Mouse (Mus musculus) midbrain, postnatal 0 days (tissue): ENCODE data around the gene Pfkfb3. TPM values are rescaled to one million over a fixed set of nuclear protein-coding genes. Genes with fewer than 3 reads are reported as not detected.
A peak's percentile ranks its signal among the peaks of the same experiment; 100 is the strongest.

Experiments
- ATAC-seq: fragments of 200-750 bp; cut with Nextera tagmentation; 2 replicates; pipeline ENCODE4 v1.8.0; 2017; ENCODE audit warnings: moderate number of reproducible peaks, mild to moderate bottlenecking, moderate TSS enrichment, moderate library complexity; ENCODE audit not compliant: low FRiP score
- DNase-seq: peaks from one replicate; pipeline ENCODE4 v3.0.0-alpha.2; 2015; ENCODE audit warnings: low spot score
- H3K27ac ChIP-seq: fragments of 300-500 bp; sonication (generic); 2 replicates; pipeline ENCODE4 v1.5.1; 2014; ENCODE audit warnings: low read depth, mild to moderate bottlenecking, low read length, mixed read lengths
- H3K27me3 ChIP-seq: fragments of 300-500 bp; sonication (generic); 2 replicates; pipeline ENCODE4 v1.6.1; 2014; ENCODE audit warnings: low read length, control low read depth, mixed read lengths; ENCODE audit not compliant: insufficient read depth
- H3K36me3 ChIP-seq: fragments of 300-500 bp; sonication (generic); 2 replicates; pipeline ENCODE4 v1.6.1; 2014; ENCODE audit warnings: low read length, control low read depth, mixed read lengths; ENCODE audit not compliant: insufficient read depth
- H3K4me1 ChIP-seq: fragments of 300-500 bp; sonication (generic); 2 replicates; pipeline ENCODE4 v1.6.1; 2014; ENCODE audit warnings: mild to moderate bottlenecking, control low read depth, antibody characterized with exemption, low read length, mixed read lengths; ENCODE audit not compliant: insufficient read depth
- H3K4me2 ChIP-seq: fragments of 300-500 bp; sonication (generic); 2 replicates; pipeline ENCODE4 v1.6.1; 2014; ENCODE audit warnings: low read depth, mild to moderate bottlenecking, low read length, mixed read lengths; ENCODE audit not compliant: poor library complexity, severe bottlenecking
- H3K4me3 ChIP-seq: fragments of 300-500 bp; sonication (generic); 2 replicates; pipeline ENCODE4 v1.5.1; 2014; ENCODE audit warnings: low read depth, mild to moderate bottlenecking, low read length, moderate library complexity
- H3K9ac ChIP-seq: fragments of 300-500 bp; sonication (generic); replicated peaks from 2 replicates; pipeline ENCODE4 v1.6.1; 2014; ENCODE audit warnings: mild to moderate bottlenecking, low read length, moderate library complexity, mixed read lengths; ENCODE audit not compliant: poor library complexity, severe bottlenecking
- H3K9me3 ChIP-seq: fragments of 300-500 bp; sonication (generic); 2 replicates; pipeline ENCODE4 v1.6.1; 2016; ENCODE audit warnings: low read length, control low read depth
- CTCF ChIP-seq: IDR thresholded peaks from 2 replicates; pipeline ENCODE4 v1.5.1; 2016; ENCODE audit warnings: antibody characterized with exemption, mild to moderate bottlenecking
- WGBS: fragments of 180-500 bp; shearing (Covaris S2); extraction: QIAGEN DNeasy Blood & Tissue Kit; methylation state at CpG from one replicate; pipeline ENCODE4 v1.1.7; 2014; 5-methylcytosine and 5-hydroxymethylcytosine counted together
- polyA plus RNA-seq: library from polyadenylated mRNA; unstranded; fragments of >200 nt; fragmentation: Nextera tagmentation; extraction: Ambion mirVana; gene quantifications from 2 replicates; pipeline ENCODE4 v1.2.1, GENCODE M21; 2015
- total RNA-seq: library from RNA; depleted of rRNA; stranded (reverse); fragments of >200 nt; gene quantifications from 2 replicates; pipeline ENCODE4 v1.2.3, GENCODE M21; 2014

Gene Pfkfb3
- total and polyA plus RNA-seq, 2 experiments from 2014 or later: 14.7 to 23.5 TPM

- 58% methylated on average over 3 of the region's 3 CpGs for WGBS
Observed at GRCm38 (mm10) chr2:11557244-11557643, 3.4 kb upstream of the Pfkfb3 start.

GRCm38 (mm10) chr2:11555316-11555715, 1.4 kb upstream of the Pfkfb3 start:
- WGBS: 57% methylated on average over 6 of the region's 6 CpGs
- Histone ChIP-seq H3K4me1 (no peaks in the 10 kb centered on the region), H3K36me3 (no peaks in the 10 kb centered on the region), H3K4me3 (no peak overlapping the region), H3K9me3 (no peaks in the 10 kb centered on the region), H3K27ac (no peak overlapping the region), H3K4me2 (no peak overlapping the region), H3K9ac (no peak overlapping the region), H3K27me3 (peaks cover 17% of the 10 kb centered on the region)
- ATAC-seq (no peak), DNase-seq (no peak)
- TF ChIP-seq CTCF: no peak

More at GRCm38 (mm10) chr2:11557244-11557643, 3.4 kb upstream of the Pfkfb3 start:
- Histone ChIP-seq H3K27me3 (peaks cover 16% of the 10 kb centered on the region), H3K36me3 (no peaks in the 10 kb centered on the region), H3K9me3 (no peaks in the 10 kb centered on the region), H3K4me1 (no peaks in the 10 kb centered on the region), H3K9ac (no peak overlapping the region), H3K4me3 (no peak overlapping the region), H3K4me2 (no peak overlapping the region), H3K27ac (no peak overlapping the region)
- TF ChIP-seq CTCF: no peak
- ATAC-seq: no peak
- no peak for DNase-seq

DNA sequence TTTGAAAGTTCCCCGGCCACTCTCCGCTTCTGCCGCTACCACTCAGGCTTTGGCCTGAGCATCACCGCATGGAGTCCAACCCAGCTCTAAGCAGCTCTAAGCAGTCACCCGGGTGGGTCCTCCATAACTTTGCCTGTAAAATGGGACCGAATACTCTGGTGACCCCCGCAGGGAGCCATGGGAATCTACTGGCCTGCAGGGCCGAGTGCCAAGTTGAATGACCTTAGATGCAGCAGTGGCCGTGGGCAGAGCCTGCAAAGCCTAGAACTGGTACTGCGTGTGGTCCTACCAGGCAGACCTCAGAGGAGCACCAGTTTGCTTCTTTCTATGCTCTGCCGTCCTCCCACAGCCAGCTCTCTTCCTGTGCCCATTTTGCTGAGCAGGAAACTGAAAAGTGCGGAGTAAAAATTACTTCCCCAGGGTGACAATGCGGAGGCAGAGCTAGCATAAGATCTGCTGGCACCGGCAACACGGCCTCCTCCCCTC, 868 bp downstream of the Pfkfb3 start:
- Histone ChIP-seq H3K4me3 (peak overlapping the region; percentile 67), H3K27me3 (peaks cover 17% of the 10 kb centered on the region), H3K9me3 (no peaks in the 10 kb centered on the region), H3K27ac (no peak overlapping the region), H3K4me2 (peak overlapping the region; percentile 95), H3K9ac (peak overlapping the region; percentile 74), H3K4me1 (no peaks in the 10 kb centered on the region), H3K36me3 (no peaks in the 10 kb centered on the region)
- WGBS: 4% methylated on average over 15 of the region's 15 CpGs
- 0 out of 2 replicates have a peak, but pooled peaks have one; percentile 13 for ATAC-seq
- TF ChIP-seq CTCF: no peak
- no peak for DNase-seq

- H3K4me1 ChIP-seq: no peaks in the 10 kb centered on the region
- H3K9me3 ChIP-seq: no peaks in the 10 kb centered on the region
- no peak overlapping the region for H3K27ac ChIP-seq
- H3K27me3 ChIP-seq: peaks cover 17% of the 10 kb centered on the region
- no peak for ATAC-seq
- peak overlapping the region; percentile 95; the same call in 1 of the 2 replicates for H3K4me2 ChIP-seq
- no peak overlapping the region for H3K9ac ChIP-seq
- WGBS: 10% methylated on average over 9 of the region's 9 CpGs
- no peaks in the 10 kb centered on the region for H3K36me3 ChIP-seq
- peak; percentile 19 for DNase-seq
- 0 out of 2 replicates have a peak overlapping the region, but pooled peaks have one; percentile 67 for H3K4me3 ChIP-seq
- no peak for TF ChIP-seq CTCF
Observed at GRCm38 (mm10) chr2:11552297-11552821, 1.5 kb downstream of the Pfkfb3 start.

DNA sequence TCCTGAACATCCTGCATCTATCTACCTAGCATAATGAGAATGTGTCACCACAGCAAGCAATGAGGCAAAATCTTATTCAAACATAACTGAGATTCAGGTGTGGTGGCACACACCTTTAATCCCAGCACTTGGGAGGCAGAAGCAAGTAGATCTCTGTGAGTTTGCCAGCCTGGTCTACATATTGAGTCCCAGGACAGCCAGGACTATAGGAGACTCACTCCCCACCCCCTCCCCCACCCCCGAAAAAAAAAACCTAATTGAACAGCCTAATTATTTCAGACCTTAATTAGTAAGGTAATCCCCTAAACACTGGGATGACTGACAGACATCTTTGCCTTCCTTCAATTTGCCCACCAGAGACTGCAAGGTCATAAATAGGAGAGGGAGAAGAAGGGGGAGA, 2.2 kb downstream of the Pfkfb3 start:
- H3K36me3 ChIP-seq: no peaks in the 10 kb centered on the region
- DNase-seq: no peak
- H3K4me2 ChIP-seq: no peak overlapping the region
- H3K27ac ChIP-seq: no peak overlapping the region
- no peak overlapping the region for H3K9ac ChIP-seq
- no peak overlapping the region for H3K4me3 ChIP-seq
- no peaks in the 10 kb centered on the region for H3K4me1 ChIP-seq
- WGBS: 31% methylated on average over 1 of the region's 1 CpGs
- ATAC-seq: no peak
- peaks cover 17% of the 10 kb centered on the region for H3K27me3 ChIP-seq
- no peaks in the 10 kb centered on the region for H3K9me3 ChIP-seq
- TF ChIP-seq CTCF: no peak

DNA sequence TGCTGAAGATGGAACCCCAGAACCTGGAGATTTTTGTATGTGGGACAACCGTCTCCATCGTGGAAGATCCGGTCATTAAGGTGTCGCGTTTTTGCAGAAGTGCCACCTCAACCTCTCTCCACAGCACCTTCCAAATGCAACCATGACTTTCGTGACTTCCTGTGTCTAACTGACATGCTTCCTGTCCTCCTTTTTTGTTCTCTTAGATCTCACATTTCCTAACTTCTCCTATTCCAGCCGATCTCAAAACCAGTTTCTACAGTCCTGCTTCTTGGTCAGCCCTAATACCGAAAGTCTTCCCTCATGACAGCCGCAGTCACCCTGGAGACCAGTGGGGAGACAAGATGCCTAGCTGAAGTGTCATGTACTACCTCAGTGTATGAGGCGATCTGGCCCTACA, 5.4 kb downstream of the Pfkfb3 start:
- Histone ChIP-seq H3K27me3 (peaks cover 10% of the 10 kb centered on the region; the same call in 1 of the 2 replicates), H3K4me2 (no peak overlapping the region), H3K4me1 (no peaks in the 10 kb centered on the region), H3K36me3 (no peaks in the 10 kb centered on the region), H3K27ac (no peak overlapping the region), H3K4me3 (no peak overlapping the region), H3K9ac (no peak overlapping the region), H3K9me3 (no peaks in the 10 kb centered on the region)
- WGBS: 88% methylated on average over 10 of the region's 10 CpGs
- TF ChIP-seq CTCF: no peak
- no peak for DNase-seq
- ATAC-seq: no peak
